Mouse (Mus musculus): ENCODE data around the gene Btbd17. TPM values are rescaled to one million over a fixed set of nuclear protein-coding genes. Genes with fewer than 3 reads are reported as not detected.

The Btbd17 gene
- polyA plus RNA-seq, 1 experiment: 34.0 TPM

GRCm38 (mm10) chr11:114814873-114815592 lies 19.3 kb upstream of the Btbd17 start:
- H3K4me3 ChIP-seq: no peak overlapping the region
- H3K4me2 ChIP-seq (ENCODE audit: low read depth): peak overlapping the region; percentile 49
- TF ChIP-seq TCF3 (IDR thresholded peaks at IDR 0.05; ENCODE audit: insufficient read length, low read depth): peak; percentile 87
- no peak for TF ChIP-seq SRF (IDR thresholded peaks at IDR 0.05; ENCODE audit: control insufficient read depth, insufficient read length, low read depth)
- peak; percentile 92 to 95 (median 94) for TF ChIP-seq MYOG (IDR thresholded peaks at IDR 0.05; ENCODE audit: control insufficient read depth in 1 of 3, insufficient read depth in 1 of 3, insufficient read length in 2 of 3, low read depth in 2 of 3)
- no peak for TF ChIP-seq CEBPB (IDR thresholded peaks at IDR 0.05; ENCODE audit: insufficient read depth, poor library complexity, severe bottlenecking)
- peak; percentile 93 for TF ChIP-seq TCF12 (IDR thresholded peaks at IDR 0.05; ENCODE audit: insufficient read depth, poor library complexity, severe bottlenecking)
- TF ChIP-seq MAX (IDR thresholded peaks at IDR 0.05; ENCODE audit: low read depth): no peak
- no peak for TF ChIP-seq POLR2A (IDR thresholded peaks at IDR 0.05; ENCODE audit: insufficient read length, low read depth)
- no peak for TF ChIP-seq E2F4 (IDR thresholded peaks at IDR 0.05; ENCODE audit: insufficient read depth)
- no peak for TF ChIP-seq USF1 (IDR thresholded peaks at IDR 0.05; ENCODE audit: low read depth)
- no peak for TF ChIP-seq REST (IDR thresholded peaks at IDR 0.05; ENCODE audit: insufficient read depth, insufficient read length)
- peak; percentile 56 to 91 (median 85) for TF ChIP-seq MYOD1 (IDR thresholded peaks at IDR 0.05; ENCODE audit: control insufficient read depth in 1 of 3, insufficient read length in 2 of 3, low read depth in 2 of 3)
- no peak for TF ChIP-seq POLR2AphosphoS2 (IDR thresholded peaks at IDR 0.05; ENCODE audit: insufficient read length, low read depth)
- no peak overlapping the region for H3ac ChIP-seq (ENCODE audit: control insufficient read depth, insufficient read length)
- H3K36me3 ChIP-seq (ENCODE audit: control insufficient read depth, insufficient read depth): no peaks in the 10 kb centered on the region
- H3K27me3 ChIP-seq (ENCODE audit: control insufficient read depth, insufficient read depth, insufficient read length): no peaks in the 10 kb centered on the region
- H3K79me2 ChIP-seq (ENCODE audit: control insufficient read depth, insufficient read depth): no peaks in the 10 kb centered on the region

- TF ChIP-seq POLR2A (IDR thresholded peaks at IDR 0.05; ENCODE audit: insufficient read length, low read depth): no peak
- peak; percentile 61 to 87 (median 78) for TF ChIP-seq MYOD1 (IDR thresholded peaks at IDR 0.05; ENCODE audit: control insufficient read depth in 1 of 3, insufficient read length in 2 of 3, low read depth in 2 of 3)
- TF ChIP-seq MYOG (IDR thresholded peaks at IDR 0.05; ENCODE audit: control insufficient read depth in 1 of 3, insufficient read depth in 1 of 3, insufficient read length in 2 of 3, low read depth in 2 of 3): peak; percentile 71 to 95 (median 85)
- H3ac ChIP-seq (ENCODE audit: control insufficient read depth, insufficient read length): no peak overlapping the region
- no peak overlapping the region for H3K4me3 ChIP-seq
- H3K79me2 ChIP-seq (ENCODE audit: control insufficient read depth, insufficient read depth): no peaks in the 10 kb centered on the region
- H3K27me3 ChIP-seq (ENCODE audit: control insufficient read depth, insufficient read depth, insufficient read length): no peaks in the 10 kb centered on the region
- no peaks in the 10 kb centered on the region for H3K36me3 ChIP-seq (ENCODE audit: control insufficient read depth, insufficient read depth)
- no peak overlapping the region for H3K4me2 ChIP-seq (ENCODE audit: low read depth)
These were observed 17.0 kb upstream of the Btbd17 start for GRCm38 (mm10) chr11:114812731-114813240.

- Histone ChIP-seq H3K4me2 (ENCODE audit: low read depth) (no peak overlapping the region), H3ac (ENCODE audit: control insufficient read depth, insufficient read length) (no peak overlapping the region), H3K4me3 (no peak overlapping the region), H3K79me2 (ENCODE audit: control insufficient read depth, insufficient read depth) (no peaks in the 10 kb centered on the region), H3K36me3 (ENCODE audit: control insufficient read depth, insufficient read depth) (no peaks in the 10 kb centered on the region), H3K27me3 (ENCODE audit: control insufficient read depth, insufficient read depth, insufficient read length) (no peaks in the 10 kb centered on the region)
- TF ChIP-seq MYOG (IDR thresholded peaks at IDR 0.05; ENCODE audit: control insufficient read depth in 1 of 3, insufficient read depth in 1 of 3, insufficient read length in 2 of 3, low read depth in 2 of 3) (no peak), CEBPB (IDR thresholded peaks at IDR 0.05; ENCODE audit: insufficient read depth, poor library complexity, severe bottlenecking) (no peak), USF1 (IDR thresholded peaks at IDR 0.05; ENCODE audit: low read depth) (no peak), E2F4 (IDR thresholded peaks at IDR 0.05; ENCODE audit: insufficient read depth) (no peak), TCF3 (IDR thresholded peaks at IDR 0.05; ENCODE audit: insufficient read length, low read depth) (no peak), REST (IDR thresholded peaks at IDR 0.05; ENCODE audit: insufficient read depth, insufficient read length) (no peak), POLR2AphosphoS2 (IDR thresholded peaks at IDR 0.05; ENCODE audit: insufficient read length, low read depth) (no peak), SRF (IDR thresholded peaks at IDR 0.05; ENCODE audit: control insufficient read depth, insufficient read length, low read depth) (no peak), TCF12 (IDR thresholded peaks at IDR 0.05; ENCODE audit: insufficient read depth, poor library complexity, severe bottlenecking) (no peak), POLR2A (IDR thresholded peaks at IDR 0.05; ENCODE audit: insufficient read length, low read depth) (no peak), MYOD1 (IDR thresholded peaks at IDR 0.05; ENCODE audit: control insufficient read depth in 1 of 3, insufficient read length in 2 of 3, low read depth in 2 of 3) (no peak), MAX (IDR thresholded peaks at IDR 0.05; ENCODE audit: low read depth) (no peak)
These were observed 14.6 kb upstream of the Btbd17 start for GRCm38 (mm10) chr11:114810344-114810743.

GRCm38 (mm10) chr11:114809371-114809770 lies 13.6 kb upstream of the Btbd17 start:
- no peaks in the 10 kb centered on the region for H3K36me3 ChIP-seq (ENCODE audit: control insufficient read depth, insufficient read depth)
- no peak overlapping the region for H3K4me3 ChIP-seq
- TF ChIP-seq POLR2AphosphoS2 (IDR thresholded peaks at IDR 0.05; ENCODE audit: insufficient read length, low read depth) (no peak), MYOD1 (IDR thresholded peaks at IDR 0.05; ENCODE audit: control insufficient read depth in 1 of 3, insufficient read length in 2 of 3, low read depth in 2 of 3) (no peak), SRF (IDR thresholded peaks at IDR 0.05; ENCODE audit: control insufficient read depth, insufficient read length, low read depth) (no peak), MYOG (IDR thresholded peaks at IDR 0.05; ENCODE audit: control insufficient read depth in 1 of 3, insufficient read depth in 1 of 3, insufficient read length in 2 of 3, low read depth in 2 of 3) (no peak), POLR2A (IDR thresholded peaks at IDR 0.05; ENCODE audit: insufficient read length, low read depth) (no peak), TCF12 (IDR thresholded peaks at IDR 0.05; ENCODE audit: insufficient read depth, poor library complexity, severe bottlenecking) (no peak), MAX (IDR thresholded peaks at IDR 0.05; ENCODE audit: low read depth) (no peak), USF1 (IDR thresholded peaks at IDR 0.05; ENCODE audit: low read depth) (no peak), REST (IDR thresholded peaks at IDR 0.05; ENCODE audit: insufficient read depth, insufficient read length) (no peak), CEBPB (IDR thresholded peaks at IDR 0.05; ENCODE audit: insufficient read depth, poor library complexity, severe bottlenecking) (no peak)
- H3K4me2 ChIP-seq (ENCODE audit: low read depth): no peak overlapping the region
- H3K27me3 ChIP-seq (ENCODE audit: control insufficient read depth, insufficient read depth, insufficient read length): no peaks in the 10 kb centered on the region
- H3ac ChIP-seq (ENCODE audit: control insufficient read depth, insufficient read length): no peak overlapping the region
- H3K79me2 ChIP-seq (ENCODE audit: control insufficient read depth, insufficient read depth): no peaks in the 10 kb centered on the region
